Mouse (Mus musculus): ENCODE data around the gene Timm17b.
"Not testable (repeated sequence)": the region's sequence is repeated elsewhere in the genome, so short reads cannot be mapped to it uniquely, and the experiment has no call there.

- not testable (repeated sequence) for TF ChIP-seq FLI1 (IDR thresholded peaks at IDR 0.05; ENCODE audit: low read length); GATA1 (IDR thresholded peaks at IDR 0.05; ENCODE audit: borderline replicate concordance, low read length)
Measured at GRCm38 (mm10) chrX:7909242-7909641, 10.1 kb downstream of the Timm17b start, which contains the start of gene Gm10490.

Measured in megakaryocyte, embryonic 14.5 days (primary cell).